Mouse (Mus musculus) small intestine, adult 2 months (tissue): ENCODE results near the gene Helz. TPM values are rescaled to one million over a fixed set of nuclear protein-coding genes. Genes with fewer than 3 reads are reported as not detected.

ENCODE experiments used
- H3K27ac ChIP-seq: fragments of 200-500 bp; 2 replicates; pipeline ENCODE4 v1.5.1; 2012; ENCODE audit warnings: low read depth, low read length, control low read depth, inconsistent platforms; ENCODE audit not compliant: insufficient read depth
- H3K27me3 ChIP-seq: fragments of 200-500 bp; 2 replicates; pipeline ENCODE4 v1.6.1; 2012; ENCODE audit warnings: mild to moderate bottlenecking, moderate library complexity, low read length, inconsistent platforms; ENCODE audit not compliant: control insufficient read depth, insufficient read depth
- H3K36me3 ChIP-seq: fragments of 200-500 bp; 2 replicates; pipeline ENCODE4 v1.6.1; 2012; ENCODE audit warnings: mild to moderate bottlenecking, low read length, control low read depth, inconsistent platforms; ENCODE audit not compliant: control insufficient read depth, insufficient read depth
- H3K4me1 ChIP-seq: fragments of 200-500 bp; 2 replicates; pipeline ENCODE4 v1.6.1; 2012; ENCODE audit warnings: low read length, inconsistent platforms, mixed read lengths; ENCODE audit not compliant: control insufficient read depth, insufficient read depth, insufficient read length
- H3K4me3 ChIP-seq: fragments of 200-500 bp; 2 replicates; pipeline ENCODE4 v1.5.1; 2012; ENCODE audit warnings: low read depth, mild to moderate bottlenecking, control low read depth, inconsistent platforms, low read length, moderate library complexity
- CTCF ChIP-seq: fragments of 200-500 bp; IDR thresholded peaks from 2 replicates; pipeline ENCODE4 v1.5.1; 2012; ENCODE audit warnings: low read depth, mild to moderate bottlenecking, control low read depth, inconsistent platforms, low read length, moderate library complexity, mixed read lengths; ENCODE audit not compliant: insufficient replicate concordance, insufficient read length; ENCODE audit errors: extremely low read depth
- POLR2A ChIP-seq: fragments of 200-500 bp; IDR thresholded peaks from 2 replicates; pipeline ENCODE4 v1.6.1; 2012; ENCODE audit warnings: low read depth, mild to moderate bottlenecking, control low read depth, inconsistent platforms, low read length, moderate library complexity
- WGBS: fragments of 180-500 bp; shearing (Covaris S2); methylation state at CpG from one replicate; pipeline ENCODE4 v1.1.7; 2018; 5-methylcytosine and 5-hydroxymethylcytosine counted together
- polyA plus RNA-seq: library from polyadenylated mRNA; depleted of rRNA; stranded (reverse); fragments of >200 nt; gene quantifications from 2 replicates; pipeline ENCODE4 v1.2.3, GENCODE M21; 2012

The Helz gene
- polyA plus RNA-seq, 1 experiment = 19.5 TPM

DNA sequence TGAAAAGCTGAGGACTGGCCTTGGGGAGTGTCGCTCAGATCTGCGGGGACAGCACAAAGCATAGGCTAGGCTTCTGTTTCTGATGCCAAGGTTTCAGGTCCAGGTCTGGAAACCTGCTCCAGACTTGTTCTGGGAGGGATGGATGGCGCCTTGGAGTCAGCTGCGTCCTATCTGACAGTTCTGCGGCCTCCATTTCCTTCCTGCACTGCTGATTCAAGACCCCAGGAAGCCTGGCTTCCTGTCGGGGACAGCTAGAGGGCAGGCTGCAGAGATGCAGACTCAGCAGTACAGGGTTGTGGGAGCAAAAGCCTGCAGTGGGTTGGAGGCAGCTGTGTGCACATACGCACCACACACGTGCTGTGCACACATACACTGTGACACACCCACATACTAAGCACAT lies 18.4 kb upstream of the Helz start:
- Histone ChIP-seq H3K4me3 (no peak overlapping the region), H3K27me3 (no peaks in the 10 kb centered on the region), H3K27ac (no peak overlapping the region), H3K4me1 (no peaks in the 10 kb centered on the region), H3K36me3 (no peaks in the 10 kb centered on the region)
- TF ChIP-seq CTCF (no peak), POLR2A (no peak)
- WGBS = 68% methylated on average over 8 of the region's 8 CpGs

DNA sequence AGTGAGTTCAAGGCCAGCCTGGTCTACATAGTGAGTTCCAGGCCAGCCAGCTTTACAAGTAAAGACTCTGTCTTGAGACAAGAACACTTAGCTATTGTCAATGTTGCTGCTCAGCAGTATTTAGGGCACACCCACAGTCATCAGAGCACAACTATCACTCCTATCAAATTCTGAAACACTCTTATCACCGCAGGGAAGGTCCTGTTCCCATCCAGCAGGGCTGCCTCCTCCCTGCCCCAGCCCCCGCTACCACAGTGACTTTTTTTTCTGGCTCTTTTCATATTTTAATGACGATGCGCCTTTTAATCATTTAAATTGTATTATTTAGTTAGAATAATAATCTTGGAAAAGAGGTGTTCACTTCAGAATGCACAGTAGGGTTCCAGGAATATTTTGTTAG lies 16.3 kb upstream of the Helz start:
- Histone ChIP-seq H3K27me3 (no peaks in the 10 kb centered on the region), H3K27ac (no peak overlapping the region), H3K4me1 (no peaks in the 10 kb centered on the region), H3K4me3 (no peak overlapping the region), H3K36me3 (no peaks in the 10 kb centered on the region)
- TF ChIP-seq CTCF = no peak
- TF ChIP-seq POLR2A = no peak
- 73% methylated on average over 4 of the region's 4 CpGs for WGBS

DNA sequence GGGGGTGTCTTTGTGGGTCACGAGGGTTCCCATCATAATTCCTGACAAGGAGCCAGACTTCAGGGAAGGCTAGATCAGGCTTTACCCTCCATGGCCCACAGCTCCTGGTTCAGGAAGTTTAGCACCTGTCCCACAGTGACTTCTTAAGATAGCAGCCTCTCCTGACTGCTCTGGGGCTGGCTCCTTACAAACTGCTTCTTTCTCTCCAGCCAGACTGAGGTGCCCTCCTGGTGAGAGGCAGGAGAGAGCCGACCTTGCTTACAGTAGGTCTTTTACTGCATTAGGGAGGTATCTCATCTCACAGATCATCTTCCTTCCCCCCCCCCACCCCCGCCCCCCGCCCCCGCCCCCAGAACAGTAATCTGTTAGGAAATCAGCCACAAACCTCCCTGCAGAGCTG lies 15.5 kb upstream of the Helz start:
- no peak overlapping the region for H3K27ac ChIP-seq
- TF ChIP-seq POLR2A = no peak
- no peak for TF ChIP-seq CTCF
- H3K27me3 ChIP-seq = no peaks in the 10 kb centered on the region
- H3K4me3 ChIP-seq = no peak overlapping the region
- H3K4me1 ChIP-seq = no peaks in the 10 kb centered on the region
- H3K36me3 ChIP-seq = no peaks in the 10 kb centered on the region
- 38% methylated on average over 5 of the region's 5 CpGs for WGBS

DNA sequence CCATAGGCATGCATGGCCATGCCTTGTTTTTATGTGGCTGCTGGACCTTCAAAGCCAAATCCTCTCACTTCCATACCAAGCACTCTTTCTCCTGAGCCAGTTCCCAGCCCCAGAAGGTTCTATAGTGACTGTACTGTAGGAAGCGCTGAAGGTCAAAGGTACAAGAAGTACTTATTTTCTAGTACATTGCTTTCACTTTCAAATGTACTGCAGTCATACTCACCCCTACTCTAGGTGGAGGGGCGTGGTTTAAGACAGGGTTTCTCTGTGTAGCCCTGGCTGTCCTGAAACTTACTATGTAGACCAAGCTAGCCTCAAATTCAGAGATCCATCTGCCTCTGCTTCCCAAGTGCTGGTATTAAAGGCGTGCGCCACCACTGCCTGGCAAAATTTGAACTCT lies 8.7 kb upstream of the Helz start:
- Histone ChIP-seq H3K27me3 (no peaks in the 10 kb centered on the region), H3K27ac (peak overlapping the region; percentile 93), H3K4me1 (peaks cover 5% of the 10 kb centered on the region; the same call in 1 of the 2 replicates), H3K4me3 (no peak overlapping the region), H3K36me3 (no peaks in the 10 kb centered on the region)
- 58% methylated on average over 4 of the region's 4 CpGs for WGBS
- TF ChIP-seq CTCF (no peak), POLR2A (no peak)

DNA sequence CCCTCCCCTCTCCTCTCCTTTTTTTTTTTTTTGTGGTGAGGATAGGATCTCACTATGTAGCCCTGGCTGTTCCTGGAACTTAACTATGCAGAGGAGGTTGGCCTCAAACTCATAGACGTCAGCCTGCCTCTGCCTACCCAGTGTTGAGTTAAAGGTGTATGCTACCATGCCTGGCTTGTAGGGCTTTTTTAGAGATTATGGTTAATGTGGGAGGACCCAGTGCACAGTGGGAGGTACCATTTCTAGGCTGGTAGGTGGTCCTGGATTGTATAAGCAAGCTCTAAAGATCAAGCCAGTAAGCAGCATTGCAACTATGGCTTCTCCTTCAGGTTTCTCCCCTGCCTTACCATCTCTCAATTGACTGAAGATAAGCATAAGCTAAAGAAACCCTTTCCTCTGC lies 7.4 kb upstream of the Helz start:
- H3K27me3 ChIP-seq = no peaks in the 10 kb centered on the region
- H3K36me3 ChIP-seq = no peaks in the 10 kb centered on the region
- TF ChIP-seq CTCF = no peak
- no peak for TF ChIP-seq POLR2A
- 65% methylated on average over 1 of the region's 1 CpGs for WGBS
- no peak overlapping the region for H3K4me3 ChIP-seq
- H3K27ac ChIP-seq = no peak overlapping the region
- peaks cover 6% of the 10 kb centered on the region; the same call in 1 of the 2 replicates for H3K4me1 ChIP-seq

DNA sequence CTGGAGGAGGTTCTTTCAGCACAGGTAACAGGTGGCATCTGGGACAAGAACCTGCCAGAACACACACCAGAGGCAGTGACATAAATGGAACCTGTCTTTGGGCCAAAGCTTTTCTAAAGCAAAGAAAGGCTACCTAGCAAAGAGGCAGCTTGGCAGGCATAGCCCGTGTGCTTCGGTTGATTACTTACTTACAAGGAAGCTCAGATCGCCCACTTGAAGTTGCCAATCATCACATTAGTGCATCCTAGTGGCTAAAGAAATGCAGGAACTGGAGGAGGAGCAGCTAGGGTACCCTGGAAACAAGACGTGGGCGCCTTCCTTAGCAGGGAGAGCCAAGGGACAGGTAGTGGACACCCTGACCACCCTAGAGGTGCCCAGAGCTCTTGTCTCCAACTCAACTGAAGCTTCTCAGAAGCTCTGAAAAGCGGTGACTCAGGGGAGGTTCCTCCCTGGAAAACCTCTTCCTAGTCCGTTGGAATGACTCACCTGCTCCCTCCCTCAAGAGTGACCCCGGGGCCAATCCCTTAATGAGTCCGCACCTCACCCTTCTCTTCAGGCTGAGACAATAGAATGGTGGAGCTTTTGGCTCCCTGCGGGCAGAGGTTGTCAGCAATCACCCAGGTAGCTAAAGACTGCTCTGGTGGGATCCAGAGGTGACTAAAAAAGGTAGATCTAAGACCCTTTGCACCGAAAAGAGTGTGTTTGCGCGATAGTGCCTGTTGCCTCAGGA lies 1.8 kb upstream of the Helz start:
- H3K27me3 ChIP-seq = no peaks in the 10 kb centered on the region
- peak overlapping the region; percentile 23; the same call in 1 of the 2 replicates for H3K4me3 ChIP-seq
- H3K36me3 ChIP-seq = peaks cover 4% of the 10 kb centered on the region; the same call in 1 of the 2 replicates
- WGBS = 21% methylated on average over 13 of the region's 13 CpGs
- peak; percentile 50; the same call in 1 of the 2 replicates for TF ChIP-seq POLR2A
- no peak for TF ChIP-seq CTCF
- H3K27ac ChIP-seq = peak overlapping the region; percentile 87
- peaks cover 8% of the 10 kb centered on the region for H3K4me1 ChIP-seq

DNA sequence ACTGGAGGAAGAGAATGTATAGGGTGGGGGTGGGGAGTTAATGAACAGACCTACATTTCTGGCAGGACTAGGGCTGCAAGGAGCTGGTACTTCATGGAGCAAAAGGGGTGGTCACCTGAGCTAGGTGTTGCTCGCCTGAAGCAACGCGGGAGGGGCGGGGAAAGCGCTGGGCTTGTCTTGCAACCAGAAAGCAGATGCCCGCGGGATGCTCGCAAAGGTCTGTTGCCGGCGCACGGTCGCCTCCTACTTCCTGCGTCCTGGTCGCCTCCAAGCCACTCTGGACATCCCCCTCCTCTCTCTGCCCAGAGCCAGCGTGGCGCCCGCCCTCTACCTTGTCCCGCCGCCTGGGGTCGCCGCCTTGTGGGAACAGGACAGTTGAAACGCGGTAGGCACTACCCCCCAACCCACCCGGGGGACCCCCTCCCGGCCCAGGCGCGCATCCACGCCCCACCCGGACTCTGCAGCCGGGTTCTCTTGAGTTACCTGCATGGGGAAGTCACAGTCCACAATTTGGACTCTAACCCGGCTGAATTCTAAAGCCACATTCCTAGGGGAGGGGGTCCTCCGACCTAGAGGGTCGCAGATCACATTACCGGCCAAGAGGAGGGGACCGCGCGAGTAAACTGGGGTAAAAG lies 946 bp upstream of the Helz start:
- TF ChIP-seq CTCF (no peak), POLR2A (0 out of 2 replicates have a peak, but pooled peaks have one; percentile 13)
- Histone ChIP-seq H3K27ac (peak overlapping the region; percentile 87), H3K4me3 (peak overlapping the region; percentile 88), H3K4me1 (peaks cover 8% of the 10 kb centered on the region), H3K27me3 (no peaks in the 10 kb centered on the region), H3K36me3 (peaks cover 11% of the 10 kb centered on the region)
- WGBS = under 1% methylated on average over 37 of the region's 37 CpGs
